Mouse (Mus musculus): Measurements from ENCODE around the gene Usp46.

DNA sequence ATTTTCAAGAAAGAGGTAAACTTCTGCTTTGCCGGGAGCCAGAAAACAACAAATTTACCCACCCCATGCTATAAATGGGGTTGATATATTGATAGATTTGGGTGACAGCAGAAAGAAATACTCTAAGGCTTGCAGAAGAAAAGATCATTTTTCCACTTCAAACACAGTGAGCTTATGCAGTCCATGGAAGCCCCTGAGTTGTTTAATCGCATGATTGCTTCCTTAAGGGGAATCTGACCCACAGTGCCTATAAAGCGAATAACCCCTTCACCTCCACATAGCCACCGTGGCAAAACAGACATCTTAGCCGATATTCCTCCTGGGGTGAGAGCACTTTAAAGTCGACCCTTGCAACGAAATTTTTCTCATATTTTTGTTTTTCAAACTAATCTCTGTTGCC, 108.5 kb downstream of the Usp46 start:
- no peak for TF ChIP-seq CTCF (IDR thresholded peaks at IDR 0.05; ENCODE audit: extremely low read depth, insufficient read depth, insufficient read length, insufficient replicate concordance)
- no peak for TF ChIP-seq POLR2A (IDR thresholded peaks at IDR 0.05; ENCODE audit: low read depth, low read length)
